Mouse (Mus musculus) testis, adult 2 months (tissue): ENCODE data around the gene Lhfpl5.

ENCODE experiments used
- CTCF ChIP-seq: fragments of 200-500 bp; IDR thresholded peaks from 2 replicates; pipeline ENCODE4 v1.5.1; 2012; ENCODE audit warnings: low read depth, mild to moderate bottlenecking, inconsistent platforms, low read length, moderate library complexity; ENCODE audit not compliant: control insufficient read depth, insufficient read depth, insufficient replicate concordance
- POLR2A ChIP-seq: fragments of 200-500 bp; IDR thresholded peaks from 2 replicates; pipeline ENCODE4 v1.6.1; 2012; ENCODE audit warnings: low read depth, mild to moderate bottlenecking, inconsistent platforms, low read length, moderate library complexity; ENCODE audit not compliant: control insufficient read depth

DNA sequence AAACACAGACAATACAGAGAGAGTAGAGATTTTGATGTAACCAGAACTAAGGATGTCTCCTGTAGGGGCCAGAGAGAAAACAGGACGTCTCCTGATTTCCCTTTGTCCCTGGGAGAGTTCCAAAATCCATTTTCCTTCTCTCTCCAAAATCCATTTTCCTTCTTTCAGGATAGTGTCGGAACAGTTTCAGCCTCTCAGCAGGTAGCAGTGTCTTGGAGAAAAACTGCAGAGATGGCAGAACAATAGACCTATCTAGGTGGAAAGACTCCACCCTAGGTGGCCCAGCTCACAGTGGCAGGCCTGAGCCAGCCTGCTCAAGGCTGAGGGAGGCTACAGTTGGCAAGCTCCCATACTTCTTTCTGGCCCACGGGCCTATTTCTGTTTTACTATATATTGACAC, 7.9 kb upstream of the Lhfpl5 start:
- TF ChIP-seq POLR2A (no peak), CTCF (no peak)
